Mouse (Mus musculus) myocyte (in vitro differentiated cells): ENCODE data around the gene H2-Eb2.

Experiments used
- E2F4 ChIP-seq: IDR thresholded peaks from one replicate; pipeline ENCODE4 v1.6.1; 2011; ENCODE audit warnings: mild to moderate bottlenecking, control low read depth, moderate library complexity; ENCODE audit not compliant: insufficient read depth
- MAX ChIP-seq: IDR thresholded peaks from one replicate; pipeline ENCODE4 v1.6.1; 2011; ENCODE audit warnings: low read depth, mild to moderate bottlenecking, control low read depth
- MYOD1 ChIP-seq, 3 experiments: IDR thresholded peaks; one replicate each; pipeline ENCODE4 v1.6.1; 2011; ENCODE audit warnings: control low read depth in 2 of 3, low read depth in 2 of 3, mild to moderate bottlenecking in 2 of 3, moderate library complexity in 1 of 3; ENCODE audit not compliant: insufficient read length in 2 of 3, control insufficient read depth in 1 of 3
- POLR2A ChIP-seq: IDR thresholded peaks from one replicate; pipeline ENCODE4 v1.6.1; 2011; ENCODE audit warnings: low read depth, mild to moderate bottlenecking, control low read depth, moderate library complexity; ENCODE audit not compliant: insufficient read length
- POLR2AphosphoS2 ChIP-seq: IDR thresholded peaks from one replicate; pipeline ENCODE4 v1.6.1; 2011; ENCODE audit warnings: low read depth, control low read depth; ENCODE audit not compliant: insufficient read length
- SRF ChIP-seq: IDR thresholded peaks from one replicate; pipeline ENCODE4 v1.6.1; 2011; ENCODE audit warnings: low read depth; ENCODE audit not compliant: control insufficient read depth, insufficient read length
- TCF3 ChIP-seq: IDR thresholded peaks from one replicate; pipeline ENCODE4 v1.6.1; 2011; ENCODE audit warnings: low read depth, control low read depth; ENCODE audit not compliant: insufficient read length
- USF1 ChIP-seq: IDR thresholded peaks from one replicate; pipeline ENCODE4 v1.6.1; 2011; ENCODE audit warnings: low read depth, mild to moderate bottlenecking, control low read depth, moderate library complexity

GRCm38 (mm10) chr17:34373055-34373709 lies 47.7 kb downstream of the H2-Eb2 start:
- TF ChIP-seq MYOD1 (IDR thresholded peaks at IDR 0.05; ENCODE audit: control insufficient read depth in 1 of 3, insufficient read length in 2 of 3, low read depth in 2 of 3) (no peak), POLR2A (no peak), MAX (no peak), E2F4 (no peak), SRF (no peak), POLR2AphosphoS2 (no peak), USF1 (no peak), TCF3 (no peak)
